Mouse (Mus musculus) heart, postnatal 0 days (tissue): ENCODE data around the gene Aplp2.

Experiments
- CTCF ChIP-seq: IDR thresholded peaks from 2 replicates; pipeline ENCODE4 v1.5.1; 2016; ENCODE audit warnings: antibody characterized with exemption, control low read depth, low read depth
- EP300 ChIP-seq: IDR thresholded peaks from 2 replicates; pipeline ENCODE4 v1.6.1; 2016; ENCODE audit warnings: antibody characterized with exemption, low read depth

- TF ChIP-seq CTCF (no peak), EP300 (no peak)
These were observed 48.7 kb downstream of the Aplp2 start for GRCm38 (mm10) chr9:31162911-31163310.
